Mouse (Mus musculus) MEL (cell line): ENCODE results near the gene Tex35. TPM values are rescaled to one million over a fixed set of nuclear protein-coding genes. Genes with fewer than 3 reads are reported as not detected.

Experiments used
- DNase-seq: peaks from one replicate; pipeline ENCODE4 v3.0.0; 2011; ENCODE audit warnings: low read depth, low spot score
- H3K27ac ChIP-seq: 2 replicates; pipeline ENCODE4 v1.5.1; 2012; ENCODE audit warnings: low read depth, mild to moderate bottlenecking, control low read depth, low read length, moderate library complexity; ENCODE audit not compliant: control insufficient read depth
- H3K27me3 ChIP-seq, 2 experiments: fragments of 150-350 bp in 1 of 2; sonication (generic) in 1 of 2; 2 replicates each; pipeline ENCODE4 v1.6.1; 2012; ENCODE audit warnings: low read length in 2 of 2, mild to moderate bottlenecking in 2 of 2, improper control_type of control experiment in 1 of 2, moderate library complexity in 1 of 2; ENCODE audit not compliant: insufficient read depth in 2 of 2, control insufficient read depth in 1 of 2
- H3K36me3 ChIP-seq, 2 experiments: 2 replicates each; pipeline ENCODE4 v1.6.1; 2012 to 2014; ENCODE audit warnings: low read length in 2 of 2, improper control_type of control experiment in 1 of 2, inconsistent platforms in 1 of 2, mild to moderate bottlenecking in 1 of 2; ENCODE audit not compliant: insufficient read depth in 2 of 2, control insufficient read depth in 1 of 2
- H3K4me1 ChIP-seq, 2 experiments: fragments of 150-350 bp in 1 of 2; sonication (generic) in 1 of 2; 2 replicates each; pipeline ENCODE4 v1.6.1; 2012; ENCODE audit warnings: low read length in 2 of 2, improper control_type of control experiment in 1 of 2, mild to moderate bottlenecking in 1 of 2; ENCODE audit not compliant: insufficient read depth in 2 of 2, control insufficient read depth in 1 of 2
- H3K4me3 ChIP-seq, 2 experiments: fragments of 150-350 bp in 1 of 2; sonication (generic) in 1 of 2; 2 replicates each; pipeline ENCODE4 v1.5.1; 2012; ENCODE audit warnings: low read depth in 2 of 2, low read length in 2 of 2, mild to moderate bottlenecking in 2 of 2, moderate library complexity in 2 of 2, control low read depth in 1 of 2, improper control_type of control experiment in 1 of 2; ENCODE audit not compliant: control insufficient read depth in 1 of 2, insufficient read depth in 1 of 2
- H3K79me2 ChIP-seq: 2 replicates; pipeline ENCODE4 v1.6.1; 2012; ENCODE audit warnings: mild to moderate bottlenecking, low read length, moderate library complexity; ENCODE audit not compliant: control insufficient read depth, poor library complexity, insufficient read depth
- H3K9ac ChIP-seq: 2 replicates; pipeline ENCODE4 v1.6.1; 2012; ENCODE audit warnings: low read depth, mild to moderate bottlenecking, control low read depth, low read length, moderate library complexity; ENCODE audit not compliant: control insufficient read depth, poor library complexity, severe bottlenecking
- H3K9me3 ChIP-seq: fragments of 150-350 bp; sonication (generic); replicated peaks from 2 replicates; pipeline ENCODE4 v1.6.1; 2012; ENCODE audit warnings: mild to moderate bottlenecking, low read length, improper control_type of control experiment, moderate library complexity; ENCODE audit not compliant: insufficient read depth
- BHLHE40 ChIP-seq: IDR thresholded peaks from 2 replicates; pipeline ENCODE4 v1.6.1; 2012; ENCODE audit warnings: low read depth, mild to moderate bottlenecking, inconsistent platforms, low read length, improper control_type of control experiment, borderline replicate concordance
- CHD2 ChIP-seq: IDR thresholded peaks from 2 replicates; pipeline ENCODE4 v1.6.1; 2011; ENCODE audit warnings: low read length, improper control_type of control experiment
- E2F4 ChIP-seq: IDR thresholded peaks from 2 replicates; pipeline ENCODE4 v1.6.1; 2011; ENCODE audit warnings: low read depth, low read length, improper control_type of control experiment, borderline replicate concordance
- ELF1 ChIP-seq: IDR thresholded peaks from 2 replicates; pipeline ENCODE4 v1.6.1; 2014; ENCODE audit warnings: low read depth, mild to moderate bottlenecking, inconsistent platforms, low read length, improper control_type of control experiment, moderate library complexity
- EP300 ChIP-seq, 2 experiments: IDR thresholded peaks; 2 replicates each; pipeline ENCODE4 v1.6.1; 2011; ENCODE audit warnings: improper control_type of control experiment in 2 of 2, low read length in 2 of 2, low read depth in 1 of 2, mild to moderate bottlenecking in 1 of 2
- ETS1 ChIP-seq: IDR thresholded peaks from 2 replicates; pipeline ENCODE4 v1.6.1; 2012; ENCODE audit warnings: low read depth, mild to moderate bottlenecking, inconsistent platforms, low read length, improper control_type of control experiment, moderate library complexity
- GABPA ChIP-seq: IDR thresholded peaks from 2 replicates; pipeline ENCODE4 v1.6.1; 2012; ENCODE audit warnings: low read depth, mild to moderate bottlenecking, inconsistent platforms, low read length, improper control_type of control experiment, moderate library complexity
- KAT2A ChIP-seq: conservative IDR thresholded peaks from 2 replicates; pipeline ENCODE4 v1.6.1; 2012; ENCODE audit warnings: low read depth, low read length, improper control_type of control experiment, inconsistent platforms
- MAX ChIP-seq: IDR thresholded peaks from 2 replicates; pipeline ENCODE4 v1.6.1; 2011; ENCODE audit warnings: low read length, improper control_type of control experiment
- MAZ ChIP-seq: IDR thresholded peaks from 2 replicates; pipeline ENCODE4 v1.6.1; 2012; ENCODE audit warnings: low read depth, mild to moderate bottlenecking, inconsistent platforms, low read length, improper control_type of control experiment
- MYC ChIP-seq: IDR thresholded peaks from 2 replicates; pipeline ENCODE4 v1.6.1; 2011; ENCODE audit warnings: low read depth, mild to moderate bottlenecking, low read length, improper control_type of control experiment, moderate library complexity
- NRF1 ChIP-seq: IDR thresholded peaks from 2 replicates; pipeline ENCODE4 v1.6.1; 2014; ENCODE audit warnings: low read depth, mild to moderate bottlenecking, inconsistent platforms, low read length, improper control_type of control experiment, moderate library complexity; ENCODE audit not compliant: poor library complexity, insufficient read depth, severe bottlenecking
- RCOR1 ChIP-seq: IDR thresholded peaks from 2 replicates; pipeline ENCODE4 v1.6.1; 2012; ENCODE audit warnings: low read depth, mild to moderate bottlenecking, inconsistent platforms, low read length, improper control_type of control experiment
- SMC3 ChIP-seq: IDR thresholded peaks from 2 replicates; pipeline ENCODE4 v1.6.1; 2011; ENCODE audit warnings: low read depth, low read length, improper control_type of control experiment
- UBTF ChIP-seq: IDR thresholded peaks from 2 replicates; pipeline ENCODE4 v1.6.1; 2012; ENCODE audit warnings: low read depth, mild to moderate bottlenecking, inconsistent platforms, low read length, improper control_type of control experiment, moderate library complexity, borderline replicate concordance; ENCODE audit not compliant: insufficient read depth
- USF1 ChIP-seq: IDR thresholded peaks from 2 replicates; pipeline ENCODE4 v1.6.1; 2014; ENCODE audit warnings: low read depth, mild to moderate bottlenecking, inconsistent platforms, low read length, improper control_type of control experiment, moderate library complexity
- ZKSCAN1 ChIP-seq: IDR thresholded peaks from 2 replicates; pipeline ENCODE4 v1.6.1; 2012; ENCODE audit warnings: low read depth, mild to moderate bottlenecking, inconsistent platforms, low read length, improper control_type of control experiment, moderate library complexity
- ZMIZ1 ChIP-seq: IDR thresholded peaks from 2 replicates; pipeline ENCODE4 v1.6.1; 2012; ENCODE audit warnings: low read depth, mild to moderate bottlenecking, inconsistent platforms, low read length, improper control_type of control experiment, moderate library complexity
- ZNF384 ChIP-seq: IDR thresholded peaks from 2 replicates; pipeline ENCODE4 v1.6.1; 2012; ENCODE audit warnings: low read depth, mild to moderate bottlenecking, inconsistent platforms, low read length, improper control_type of control experiment
- polyA plus RNA-seq, 2 experiments: library from polyadenylated mRNA; stranded (reverse) in 1 of 2; unstranded in 1 of 2; fragments of >175 nt in 1 of 2; fragments of >200 nt in 1 of 2; gene quantifications; 2 replicates each; pipeline versions ENCODE4 v1.2.1 to v1.2.4; 2012; ENCODE audit warnings: low replicate concordance in 2 of 2, low read depth in 1 of 2; ENCODE audit not compliant: insufficient read length in 2 of 2, insufficient read depth in 1 of 2, missing spikeins in 1 of 2
- total RNA-seq: library from RNA; depleted of rRNA; stranded (reverse); fragments of 300-350 nt; gene quantifications from 2 replicates; pipeline ENCODE4 v1.2.3, GENCODE M21; 2012

The Tex35 gene
- total and polyA plus RNA-seq, 3 experiments, result not detected

- no peak for TF ChIP-seq ETS1
These were observed 45.0 kb downstream of the Tex35 start (continued) for GRCm38 (mm10) chr1:157063318-157064115.

GRCm38 (mm10) chr1:157062445-157062825, 46.0 kb downstream of the Tex35 start:
- H3K36me3 ChIP-seq, result peaks cover 0 to 5% of the 10 kb centered on the region in 2 experiments; a peak in 2 of 4 replicates
- no peaks in the 10 kb centered on the region for H3K79me2 ChIP-seq
- no peak overlapping the region for H3K9ac ChIP-seq
- H3K27me3 ChIP-seq, result no peaks in the 10 kb centered on the region
- H3K4me3 ChIP-seq, result no peak overlapping the region
- TF ChIP-seq UBTF (no peak), NRF1 (no peak), GABPA (no peak), E2F4 (no peak), USF1 (no peak), EP300 (IDR thresholded peaks at IDR 0.05; ENCODE audit: low read depth in 1 of 2, low read length in 2 of 2) (no peak), MAX (no peak), CHD2 (no peak), ELF1 (no peak), BHLHE40 (no peak), ZMIZ1 (no peak), KAT2A (no peak), ZKSCAN1 (no peak), SMC3 (no peak), ZNF384 (no peak), MAZ (no peak), RCOR1 (no peak), MYC (no peak)
- no peak for DNase-seq
- H3K9me3 ChIP-seq, result no peaks in the 10 kb centered on the region
- no peak overlapping the region for H3K27ac ChIP-seq
- peaks cover 0 to 7% of the 10 kb centered on the region in 2 experiments; a peak in 2 of 4 replicates for H3K4me1 ChIP-seq
